Mouse (Mus musculus) lung, adult 2 months (tissue): ENCODE data around the gene Tex101. TPM values are rescaled to one million over a fixed set of nuclear protein-coding genes. Genes with fewer than 3 reads are reported as not detected.
"Not testable (repeated sequence)": the region's sequence is repeated elsewhere in the genome, so short reads cannot be mapped to it uniquely, and the experiment has no call there.

Source experiments
- DNase-seq: peaks from one replicate; pipeline ENCODE4 v3.0.0; 2022
- H3K4me1 ChIP-seq: fragments of 200-500 bp; 2 replicates; pipeline ENCODE4 v1.6.1; 2011; ENCODE audit warnings: low read length; ENCODE audit not compliant: control insufficient read depth, insufficient read depth
- H3K4me3 ChIP-seq: fragments of 200-500 bp; replicated peaks from 2 replicates; pipeline ENCODE3; 2011; ENCODE audit warnings: low read depth, mild to moderate bottlenecking, control low read depth, low read length; ENCODE audit errors: extremely low read depth
- CTCF ChIP-seq: fragments of 200-500 bp; IDR thresholded peaks from 2 replicates; pipeline ENCODE4 v1.5.1; 2011; ENCODE audit warnings: mild to moderate bottlenecking, low read length, control low read depth; ENCODE audit not compliant: insufficient read depth
- POLR2A ChIP-seq: fragments of 200-500 bp; IDR thresholded peaks from 2 replicates; pipeline ENCODE4 v1.6.1; 2011; ENCODE audit warnings: low read depth, mild to moderate bottlenecking, control low read depth, low read length, borderline replicate concordance; ENCODE audit errors: extremely low read depth
- WGBS: fragments of 180-500 bp; shearing (Covaris S2); methylation state at CpG from one replicate; pipeline ENCODE4 v1.1.7; 2018; 5-methylcytosine and 5-hydroxymethylcytosine counted together
- polyA plus RNA-seq: library from polyadenylated mRNA; depleted of rRNA; stranded (reverse); fragments of >200 nt; gene quantifications from 2 replicates; pipeline ENCODE4 v1.2.3, GENCODE M21; 2012; rRNA removed

The Tex101 gene
- 0.18 TPM in 1 of 2 replicates, not detected in the other for polyA plus RNA-seq

DNA sequence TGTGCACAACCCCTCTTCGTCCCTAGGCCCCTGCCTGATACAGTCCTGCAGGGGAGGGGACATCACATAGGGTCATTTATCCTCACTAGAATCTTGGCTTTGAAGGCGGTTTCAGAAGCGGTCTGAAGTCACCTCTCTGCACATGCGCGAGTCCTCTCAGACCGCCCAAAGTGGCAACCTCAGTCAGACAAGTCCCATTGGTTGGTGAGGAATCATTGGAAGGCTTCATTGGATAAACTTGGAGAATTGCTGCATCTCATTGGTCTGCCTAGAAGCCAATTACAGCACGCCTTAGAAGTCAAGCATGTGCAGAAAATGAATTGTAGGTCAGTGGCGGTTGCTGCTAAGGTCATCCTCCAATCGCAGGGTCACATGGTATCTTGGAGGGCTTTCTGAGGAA lies at the start of gene Tex101:
TSS of gene Tex101 (minus strand) at position 101 of the 400 bp plus-strand sequence.
- DNase-seq = no peak
- Histone ChIP-seq H3K4me1 (no peaks in the 10 kb centered on the region), H3K4me3 (no peak within 1 kb of the TSS)
- TF ChIP-seq CTCF (no peak), POLR2A (no peak)
- 84% methylated on average over 9 of the region's 9 CpGs for WGBS

DNA sequence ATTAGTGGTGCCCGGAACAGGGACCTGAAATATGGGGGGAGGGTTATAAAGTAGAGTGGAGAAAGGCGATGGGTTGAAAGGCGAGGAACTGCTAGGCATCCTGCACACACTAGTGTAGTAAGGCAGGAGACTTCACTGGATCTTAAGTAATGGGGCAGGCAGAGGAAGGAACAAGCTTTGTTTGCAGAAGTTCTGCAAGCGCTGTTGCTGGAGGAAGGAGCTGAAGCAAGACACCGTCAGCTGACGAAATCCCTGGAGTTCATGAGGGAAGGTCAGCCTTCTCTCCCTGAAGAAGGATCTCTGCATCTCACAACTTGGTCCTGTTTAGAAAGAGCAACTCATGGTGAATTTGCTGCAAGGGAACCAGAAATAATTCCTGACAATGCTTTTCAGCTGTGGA lies 38.6 kb upstream of the Tex101 start:
- no peak overlapping the region for H3K4me3 ChIP-seq
- WGBS = 52% methylated on average over 6 of the region's 6 CpGs
- TF ChIP-seq POLR2A (no peak), CTCF (no peak)

DNA sequence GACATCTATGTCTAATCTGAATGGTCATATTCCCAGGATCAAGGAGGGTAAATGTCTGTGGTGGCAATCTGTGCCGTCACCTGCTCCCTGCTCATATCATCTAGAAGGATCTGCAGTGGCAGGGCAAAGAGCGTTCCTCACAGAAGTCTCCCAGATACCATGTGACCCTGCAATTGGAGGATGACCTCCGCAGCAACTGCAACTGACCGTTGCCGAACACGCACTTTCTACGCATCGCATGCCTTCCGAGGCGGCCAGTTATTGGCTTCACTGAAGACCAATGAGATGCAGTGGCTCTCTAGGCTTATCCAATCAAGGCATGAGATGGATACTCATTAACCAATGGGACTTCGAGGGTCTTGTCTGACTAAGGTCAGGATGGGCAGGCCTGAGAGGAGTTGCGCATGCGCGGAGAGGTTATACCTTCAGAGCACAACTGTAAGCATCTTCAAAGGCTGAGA lies 32.4 kb upstream of the Tex101 start, which contains the start of gene BC049730:
TSS of gene BC049730 (plus strand) at position 411 of the 461 bp plus-strand sequence.
- H3K4me1 ChIP-seq = no peaks in the 10 kb centered on the region
- TF ChIP-seq POLR2A (no peak), CTCF (no peak)
- DNase-seq = no peak
- WGBS = 90% methylated on average over 14 of the region's 14 CpGs
- no peak within 1 kb of the TSS for H3K4me3 ChIP-seq

More for the DNA sequence above, 38.6 kb upstream of the Tex101 start:
- no peak for DNase-seq
- H3K4me1 ChIP-seq = no peaks in the 10 kb centered on the region

DNA sequence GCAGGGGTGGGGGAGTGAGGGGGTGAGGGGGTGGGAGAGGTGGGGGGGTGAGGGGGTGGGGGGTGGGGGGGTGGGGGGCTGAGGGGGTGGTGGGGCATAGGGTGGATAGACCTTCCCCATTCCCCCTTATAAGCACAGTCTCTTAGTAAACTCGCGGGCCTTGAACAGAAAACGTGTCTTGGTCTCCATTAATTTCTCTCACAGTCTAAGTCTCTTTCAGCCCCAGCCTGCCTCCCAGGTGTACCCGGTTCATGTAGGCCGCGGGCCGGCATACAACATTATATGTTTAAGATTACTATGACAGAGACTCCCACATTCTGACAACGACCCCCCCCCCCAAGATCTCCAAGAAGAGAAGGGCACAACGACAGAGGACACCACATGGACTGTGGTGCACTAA lies 26.4 kb upstream of the Tex101 start:
- not testable (repeated sequence) for H3K4me3 ChIP-seq, H3K4me1 ChIP-seq, DNase-seq
- 69% methylated on average over 9 of the region's 9 CpGs for WGBS

DNA sequence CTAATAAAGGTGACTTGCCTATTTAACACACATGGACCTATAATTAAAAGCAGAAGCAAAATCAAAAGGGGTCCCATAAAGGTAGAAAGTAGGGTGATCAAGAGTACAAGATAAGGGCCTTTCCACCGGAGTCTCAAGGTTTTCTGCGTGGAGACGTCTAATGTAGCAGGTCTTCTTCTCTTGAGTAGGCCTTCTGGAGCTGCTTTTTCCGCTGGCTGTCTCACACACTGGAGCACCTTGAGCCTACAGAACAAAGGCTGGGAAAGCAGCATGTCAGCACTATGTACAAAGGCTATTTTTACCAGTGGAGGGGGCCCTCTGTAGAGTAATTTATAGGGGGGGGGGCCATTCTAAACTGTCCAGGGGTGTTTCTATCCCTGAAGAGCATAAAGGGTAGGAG lies 21.4 kb upstream of the Tex101 start:
- 89% methylated on average over 4 of the region's 4 CpGs for WGBS
- not testable (repeated sequence) for H3K4me1 ChIP-seq, DNase-seq, H3K4me3 ChIP-seq

DNA sequence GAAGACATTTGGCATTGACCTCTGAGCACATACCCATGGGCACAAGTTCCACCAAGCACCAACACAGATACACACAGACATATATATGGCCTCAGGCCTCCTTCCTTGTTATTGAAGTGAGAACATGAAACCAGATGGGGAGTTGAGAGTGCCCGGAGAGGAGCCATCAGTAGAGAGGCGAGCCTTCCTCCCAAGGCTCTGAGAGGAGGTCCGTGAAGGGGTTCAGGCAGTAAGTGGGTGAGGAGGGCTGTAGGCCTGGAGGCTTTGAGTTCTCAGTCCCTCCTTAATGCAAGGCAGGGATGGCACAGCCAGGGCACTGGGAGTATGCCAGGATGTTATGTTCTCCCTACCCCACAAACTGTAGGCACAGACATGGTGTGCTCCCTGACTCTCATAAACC lies 16.2 kb upstream of the Tex101 start:
- 63% methylated on average over 3 of the region's 3 CpGs for WGBS
- not testable (repeated sequence) for H3K4me3 ChIP-seq, H3K4me1 ChIP-seq, DNase-seq

DNA sequence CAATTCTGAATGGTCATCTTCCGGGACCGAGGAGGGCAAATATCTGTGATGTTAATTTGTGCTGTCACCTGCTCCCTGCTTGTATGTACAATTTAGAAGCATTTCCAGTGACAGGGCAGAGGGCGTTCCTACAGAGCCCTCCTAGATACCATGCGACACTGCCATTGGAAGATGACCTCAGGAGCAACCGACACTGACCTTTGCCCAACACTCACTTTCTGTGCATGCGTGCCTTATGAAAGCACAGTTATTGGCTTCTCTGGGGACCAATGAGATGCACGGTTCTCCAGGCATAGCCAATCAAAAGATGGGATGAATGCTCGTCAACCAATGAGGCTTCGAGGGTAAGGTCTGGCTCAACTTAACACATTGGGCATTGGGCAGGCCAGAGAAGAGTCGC lies 11.0 kb upstream of the Tex101 start:
- whole genome bisulfite sequencing = 91% methylated on average over 10 of the region's 10 CpGs
- not testable (repeated sequence) for H3K4me3 ChIP-seq, H3K4me1 ChIP-seq, DNase-seq

DNA sequence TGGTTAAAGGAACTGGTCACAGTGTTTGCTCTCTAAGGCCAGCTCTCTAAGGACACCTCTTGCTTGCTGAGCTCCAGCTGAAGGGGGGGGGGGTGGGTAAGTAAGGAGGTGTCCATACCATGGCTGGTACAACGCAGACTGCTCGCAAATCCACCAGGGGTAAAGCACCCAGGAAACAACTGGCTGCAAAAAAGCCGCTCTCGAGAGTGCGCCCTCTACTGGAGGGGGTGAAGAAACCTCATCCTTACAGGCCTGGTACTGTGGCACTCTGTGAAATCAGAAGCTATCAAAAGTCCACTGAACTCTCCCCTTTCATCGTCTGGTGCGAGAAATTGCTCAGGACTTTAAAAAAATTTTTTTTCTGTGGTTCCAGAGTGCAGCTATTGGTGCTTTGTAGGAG lies 7.6 kb upstream of the Tex101 start:
- not testable (repeated sequence) for H3K4me1 ChIP-seq, DNase-seq, H3K4me3 ChIP-seq
- WGBS = 67% methylated on average over 7 of the region's 7 CpGs

DNA sequence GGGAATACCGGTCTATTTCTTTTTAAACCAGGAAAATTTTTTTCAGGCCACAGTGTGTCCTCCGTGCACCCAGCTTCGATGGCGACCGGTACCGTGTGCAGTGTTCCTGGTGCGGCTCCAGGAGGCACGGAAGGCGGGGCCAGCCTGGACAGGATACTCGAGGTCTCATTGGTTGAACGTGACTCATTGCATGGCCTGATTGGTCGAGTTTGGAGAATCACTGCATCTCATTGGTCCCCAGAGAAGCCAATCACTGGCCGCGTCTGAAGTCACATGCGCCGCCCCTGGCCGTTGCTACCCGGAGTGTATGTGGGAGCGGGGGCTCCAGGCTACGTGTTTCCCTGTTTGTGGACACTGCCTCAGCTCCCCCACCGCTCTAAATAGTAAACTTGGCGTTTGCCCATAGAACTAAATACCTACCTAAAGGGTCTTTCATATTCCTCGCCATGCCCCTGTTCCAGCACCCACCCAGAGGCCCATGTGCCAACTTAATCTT lies 4.5 kb downstream of the Tex101 start:
- TF ChIP-seq POLR2A (no peak), CTCF (no peak)
- Histone ChIP-seq H3K4me3 (no peak overlapping the region), H3K4me1 (no peaks in the 10 kb centered on the region)
- WGBS = 87% methylated on average over 23 of the region's 23 CpGs
- no peak for DNase-seq

DNA sequence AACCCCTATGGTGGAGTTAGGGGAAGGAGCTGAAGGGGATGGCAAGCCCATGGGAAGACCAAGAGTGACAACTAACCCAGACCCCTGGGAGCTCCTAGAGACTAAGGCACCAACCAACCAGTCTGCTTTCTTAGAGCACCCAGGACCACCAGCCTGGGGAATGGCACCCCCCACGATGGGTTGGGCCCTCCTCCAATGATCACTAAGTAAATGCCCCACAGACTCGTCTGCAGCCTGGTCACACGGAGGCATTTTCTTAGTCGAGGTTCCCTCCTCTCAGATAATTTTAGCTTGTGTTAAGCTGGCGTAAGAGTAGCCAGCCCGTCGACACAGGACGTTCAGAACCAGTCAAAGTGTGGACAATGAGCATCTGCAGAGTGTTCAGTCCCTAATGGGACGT lies 11.5 kb downstream of the Tex101 start:
- WGBS = 80% methylated on average over 9 of the region's 9 CpGs
- no peak for TF ChIP-seq CTCF
- no peak for TF ChIP-seq POLR2A
- no peak for DNase-seq
- Histone ChIP-seq H3K4me1 (no peaks in the 10 kb centered on the region), H3K4me3 (no peak overlapping the region)

DNA sequence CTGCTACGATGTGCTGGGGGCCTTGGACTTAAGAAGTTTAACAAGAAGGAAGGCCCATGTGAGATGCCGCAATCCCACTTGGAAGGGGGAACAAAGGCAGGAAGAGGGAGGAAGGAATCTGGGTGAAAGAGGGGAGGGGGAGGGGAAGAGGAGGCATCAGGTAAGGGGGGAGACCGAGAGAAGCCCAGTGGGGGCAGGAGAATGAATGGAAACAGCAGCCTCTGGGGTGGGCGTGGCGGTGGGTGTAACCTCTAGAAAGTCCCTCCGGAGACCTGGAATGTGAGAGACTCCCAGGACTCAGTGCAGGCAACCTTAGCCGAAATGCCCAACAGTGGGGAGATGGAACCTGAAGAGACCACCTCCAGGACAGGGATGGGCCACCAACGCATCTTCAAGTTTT lies 12.2 kb downstream of the Tex101 start:
- Histone ChIP-seq H3K4me3 (no peak overlapping the region), H3K4me1 (no peaks in the 10 kb centered on the region)
- 46% methylated on average over 8 of the region's 8 CpGs for WGBS
- DNase-seq = no peak
- TF ChIP-seq POLR2A (no peak), CTCF (no peak)
